Mouse (Mus musculus) small intestine, adult 2 months (tissue): Measurements from ENCODE around the gene Vps13d.

Source experiments
- CTCF ChIP-seq: fragments of 200-500 bp; IDR thresholded peaks from 2 replicates; pipeline ENCODE4 v1.5.1; 2012; ENCODE audit warnings: low read depth, mild to moderate bottlenecking, control low read depth, inconsistent platforms, low read length, moderate library complexity, mixed read lengths; ENCODE audit not compliant: insufficient replicate concordance, insufficient read length; ENCODE audit errors: extremely low read depth
- POLR2A ChIP-seq: fragments of 200-500 bp; IDR thresholded peaks from 2 replicates; pipeline ENCODE4 v1.6.1; 2012; ENCODE audit warnings: low read depth, mild to moderate bottlenecking, control low read depth, inconsistent platforms, low read length, moderate library complexity

DNA sequence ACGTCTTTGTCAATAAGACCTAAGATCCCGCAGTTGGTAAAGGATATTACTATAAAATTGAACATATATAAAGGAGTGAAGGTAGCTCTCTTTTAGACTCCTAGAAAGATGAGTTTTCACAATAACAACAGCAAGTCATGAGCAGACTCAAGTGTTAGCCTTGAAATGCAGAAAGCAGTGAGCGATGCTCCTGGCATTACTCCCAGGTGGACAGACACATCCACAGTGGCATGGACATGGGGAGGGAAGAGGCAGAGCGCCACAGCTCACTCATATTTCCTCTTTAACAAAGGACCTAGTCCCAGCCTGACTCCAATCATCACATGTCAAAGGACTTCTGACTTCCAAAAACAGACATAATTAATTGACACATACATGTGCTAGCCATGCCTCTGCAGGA, 30.7 kb downstream of the Vps13d start:
- TF ChIP-seq CTCF (no peak), POLR2A (no peak)
